Mouse (Mus musculus) ES-E14 (cell line): ENCODE measurements around the gene Tfdp1. TPM values are rescaled to one million over a fixed set of nuclear protein-coding genes. Genes with fewer than 3 reads are reported as not detected.
A peak's percentile ranks its signal among the peaks of the same experiment; 100 is the strongest.

Source experiments
- DNase-seq: peaks from one replicate; pipeline ENCODE4 v3.0.0-alpha.2; 2013; ENCODE audit warnings: low read depth, low spot score
- H3K27ac ChIP-seq: 2 replicates; pipeline ENCODE4 v1.5.1; 2012; ENCODE audit warnings: low read depth, mild to moderate bottlenecking, low read length, moderate library complexity, mixed read lengths; ENCODE audit not compliant: poor library complexity, insufficient read depth, severe bottlenecking
- H3K36me3 ChIP-seq: 2 replicates; pipeline ENCODE4 v1.6.1; 2012; ENCODE audit warnings: mild to moderate bottlenecking, low read length, moderate library complexity, mixed read lengths; ENCODE audit not compliant: control insufficient read depth, poor library complexity, insufficient read depth, severe bottlenecking
- H3K4me1 ChIP-seq, 2 experiments: fragments of 150-350 bp in 1 of 2; sonication (generic) in 1 of 2; 2 replicates each; pipeline ENCODE4 v1.6.1; 2012; ENCODE audit warnings: low read length in 2 of 2, mild to moderate bottlenecking in 1 of 2, mixed read lengths in 1 of 2; ENCODE audit not compliant: control insufficient read depth in 2 of 2, insufficient read depth in 2 of 2, poor library complexity in 1 of 2
- H3K4me3 ChIP-seq, 2 experiments: fragments of 150-350 bp in 1 of 2; sonication (generic) in 1 of 2; 2 replicates each; pipeline ENCODE4 v1.5.1; 2012; ENCODE audit warnings: low read length in 2 of 2, low read depth in 1 of 2, mild to moderate bottlenecking in 1 of 2, mixed read lengths in 1 of 2; ENCODE audit not compliant: insufficient read depth in 1 of 2, poor library complexity in 1 of 2, severe bottlenecking in 1 of 2
- H3K9ac ChIP-seq: 2 replicates; pipeline ENCODE4 v1.6.1; 2012; ENCODE audit warnings: low read depth, mild to moderate bottlenecking, low read length, mixed read lengths; ENCODE audit not compliant: poor library complexity, insufficient read depth, severe bottlenecking
- H3K9me3 ChIP-seq: fragments of 150-350 bp; sonication (generic); 2 replicates; pipeline ENCODE4 v1.6.1; 2012; ENCODE audit warnings: low read depth, mild to moderate bottlenecking, low read length; ENCODE audit not compliant: control insufficient read depth, insufficient read depth
- CHD2 ChIP-seq: IDR thresholded peaks from 2 replicates; pipeline ENCODE4 v1.6.1; 2014; ENCODE audit warnings: mild to moderate bottlenecking, low read depth, low read length, inconsistent platforms
- HCFC1 ChIP-seq: IDR thresholded peaks from 2 replicates; pipeline ENCODE4 v1.6.1; 2012; ENCODE audit warnings: low read length, inconsistent platforms, borderline replicate concordance; ENCODE audit not compliant: insufficient read depth
- MAFK ChIP-seq: IDR thresholded peaks from 2 replicates; pipeline ENCODE4 v1.6.1; 2014; ENCODE audit warnings: mild to moderate bottlenecking, low read depth, low read length, inconsistent platforms; ENCODE audit not compliant: insufficient read depth
- ZC3H11A ChIP-seq: IDR thresholded peaks from 2 replicates; pipeline ENCODE4 v1.6.1; 2012; ENCODE audit warnings: low read depth, mild to moderate bottlenecking, inconsistent platforms, low read length, borderline replicate concordance
- ZNF384 ChIP-seq: IDR thresholded peaks from 2 replicates; pipeline ENCODE4 v1.6.1; 2012; ENCODE audit warnings: low read depth, low read length, inconsistent platforms
- in situ Hi-C, 2 experiments: fragments of 600-800 bp; cut with MboI; formaldehyde crosslinking; loops; one replicate each; pipeline ENCODE4 v1.15.1; 2025; ENCODE audit warnings: low sequenced_read_pairs in 2 of 2, inconsistent platforms in 1 of 2; ENCODE audit not compliant: unreplicated experiment in 2 of 2
- total RNA-seq: library from RNA; depleted of rRNA; stranded (reverse); fragments of 300-350 nt; gene quantifications from 2 replicates; pipeline ENCODE4 v1.2.3, GENCODE M21; 2012

Tfdp1 gene
- total RNA-seq, 1 experiment = 110 TPM

DNA sequence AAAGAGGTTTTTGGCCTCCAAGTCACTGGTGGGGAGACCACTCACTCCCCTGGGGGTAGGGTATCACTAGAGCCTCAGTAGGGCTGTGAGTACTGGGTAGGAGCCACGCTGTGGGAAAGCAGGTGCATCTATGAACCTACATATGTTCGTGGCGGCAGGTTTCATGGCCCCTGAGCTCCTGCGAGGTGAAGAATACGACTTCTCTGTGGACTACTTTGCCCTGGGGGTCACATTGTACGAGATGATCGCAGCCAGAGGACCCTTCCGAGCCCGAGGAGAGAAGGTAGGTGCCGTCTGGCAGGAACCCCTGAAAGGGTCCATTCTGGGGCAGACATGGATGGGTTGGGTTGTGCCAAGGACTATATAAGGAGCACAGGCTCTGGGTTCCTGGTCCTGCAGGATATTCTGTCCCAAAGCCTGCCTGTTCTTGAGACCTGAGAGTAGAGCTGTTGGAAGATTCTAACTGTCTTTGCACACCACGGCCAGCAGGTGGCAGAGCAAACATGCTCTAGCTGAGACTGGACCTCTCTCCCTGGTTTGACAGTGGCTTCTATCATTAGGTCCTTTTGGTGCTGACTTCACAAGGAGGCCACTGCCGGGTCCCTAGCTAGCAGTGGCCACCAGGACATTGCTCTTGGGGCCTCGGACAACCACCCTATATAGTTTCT lies 74.5 kb downstream of the Tfdp1 start:
- peak; percentile 69; the same call in 1 of the 2 replicates for TF ChIP-seq ZC3H11A
- no peak for TF ChIP-seq MAFK
- no peak for TF ChIP-seq ZNF384
- TF ChIP-seq HCFC1 = no peak
- no peak for TF ChIP-seq CHD2
- peak; percentile 57 for DNase-seq
- no peak overlapping the region for H3K4me3 ChIP-seq
- H3K9me3 ChIP-seq = no peaks in the 10 kb centered on the region
- in situ Hi-C loops = loop anchor here in 1 of 2 experiments (25.0 kb wide), 1 partner anchor 349 kb away; the partner anchor contains the start of gene Cdc16
- no peak overlapping the region for H3K27ac ChIP-seq
- no peaks in the 10 kb centered on the region for H3K36me3 ChIP-seq
- H3K4me1 ChIP-seq = no peaks in the 10 kb centered on the region
- no peak overlapping the region for H3K9ac ChIP-seq

DNA sequence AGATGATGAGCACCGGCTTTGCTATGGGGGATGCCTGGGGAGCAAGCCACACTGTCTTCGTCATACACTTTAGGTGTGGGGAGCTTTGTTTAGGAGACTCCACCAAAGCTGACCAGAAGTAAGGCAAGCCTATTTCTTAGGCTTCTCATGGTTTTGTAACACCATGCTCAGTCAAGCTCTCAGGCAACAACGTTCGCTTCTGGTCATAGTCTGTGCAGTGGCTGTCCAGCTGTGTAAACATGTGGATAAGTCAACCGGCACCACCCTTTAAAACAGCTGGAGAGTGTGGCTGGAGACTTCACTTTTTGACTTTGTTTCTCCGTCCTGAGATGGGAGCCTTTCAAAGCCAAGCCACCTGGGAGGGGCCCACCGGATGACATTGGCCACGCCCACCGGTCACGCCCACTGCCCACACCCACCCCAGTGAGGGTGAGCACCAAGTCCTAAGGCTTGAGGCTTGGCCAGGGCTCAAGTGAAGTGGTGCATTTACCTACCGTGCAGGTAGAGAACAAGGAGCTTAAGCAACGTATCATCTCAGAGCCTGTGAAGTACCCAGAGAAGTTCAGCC lies 75.4 kb downstream of the Tfdp1 start:
- Histone ChIP-seq H3K4me1 (no peaks in the 10 kb centered on the region), H3K36me3 (no peaks in the 10 kb centered on the region), H3K9me3 (no peaks in the 10 kb centered on the region), H3K9ac (no peak overlapping the region), H3K4me3 (no peak overlapping the region), H3K27ac (no peak overlapping the region)
- in situ Hi-C loops = loop anchor here in 1 of 2 experiments (25.0 kb wide), 1 partner anchor 348 kb away; the partner anchor contains the start of gene Cdc16
- DNase-seq = no peak
- TF ChIP-seq HCFC1 (no peak), ZNF384 (no peak), MAFK (no peak), ZC3H11A (no peak), CHD2 (no peak)

DNA sequence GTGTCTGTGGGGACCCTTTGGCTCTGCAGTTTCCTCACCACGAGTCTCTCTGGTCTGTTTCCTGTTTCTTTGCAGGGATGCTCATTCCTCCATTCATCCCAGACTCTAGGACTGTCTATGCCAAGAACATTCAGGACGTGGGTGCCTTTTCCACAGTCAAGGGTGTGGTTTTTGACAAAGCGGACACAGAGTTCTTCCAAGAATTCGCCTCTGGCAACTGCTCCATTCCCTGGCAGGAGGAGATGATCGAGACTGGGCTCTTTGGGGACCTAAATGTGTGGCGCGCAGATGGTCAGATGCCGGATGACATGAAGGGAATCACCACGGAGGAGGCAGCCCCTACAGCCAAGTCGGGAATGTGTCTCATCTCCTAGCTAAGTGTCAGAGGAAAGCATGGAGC lies 77.3 kb downstream of the Tfdp1 start:
- H3K27ac ChIP-seq = no peak overlapping the region
- H3K9ac ChIP-seq = no peak overlapping the region
- H3K9me3 ChIP-seq = no peaks in the 10 kb centered on the region
- H3K4me3 ChIP-seq = no peak overlapping the region
- in situ Hi-C loops = loop anchor here (5.0 to 25.0 kb wide), 2 partner anchors 336 to 346 kb away; partner anchors contain the start of gene Cdc16 (in 1 of the 2)
- no peaks in the 10 kb centered on the region for H3K4me1 ChIP-seq
- DNase-seq = no peak
- TF ChIP-seq ZC3H11A = no peak
- TF ChIP-seq HCFC1 = no peak
- TF ChIP-seq MAFK = no peak
- no peak for TF ChIP-seq ZNF384
- TF ChIP-seq CHD2 = no peak
- no peaks in the 10 kb centered on the region for H3K36me3 ChIP-seq

DNA sequence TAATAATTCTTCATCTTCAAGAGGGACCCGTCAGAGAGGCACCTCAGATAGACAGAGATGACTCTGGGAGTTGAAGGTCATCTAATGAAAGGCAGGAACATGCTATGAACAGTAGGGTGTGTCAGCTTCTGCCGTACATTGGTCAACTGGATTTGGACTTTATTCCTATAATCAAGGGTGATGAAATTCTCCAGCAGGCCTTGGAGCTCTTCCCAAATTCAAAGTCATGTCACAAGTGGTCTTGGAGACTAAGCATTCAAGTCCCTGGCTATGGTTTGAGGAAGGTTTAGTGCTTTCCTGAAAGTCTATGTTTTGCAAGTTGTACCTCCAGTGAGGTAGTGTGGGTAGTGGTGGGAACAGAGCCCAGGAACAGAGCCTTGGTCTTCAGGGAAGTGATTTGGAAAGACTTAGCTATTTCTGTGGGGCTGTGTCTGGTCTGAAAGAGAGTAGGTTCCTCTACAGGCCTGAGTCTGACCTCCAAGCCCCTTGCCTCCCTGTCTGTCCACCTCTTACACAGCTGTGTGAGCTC lies 80.6 kb downstream of the Tfdp1 start:
- Histone ChIP-seq H3K36me3 (no peaks in the 10 kb centered on the region), H3K9ac (no peak overlapping the region), H3K9me3 (no peaks in the 10 kb centered on the region), H3K4me1 (no peaks in the 10 kb centered on the region), H3K4me3 (no peak overlapping the region), H3K27ac (no peak overlapping the region)
- DNase-seq = no peak
- in situ Hi-C loops = loop anchor here (5.0 to 25.0 kb wide), 2 partner anchors 333 to 343 kb away; partner anchors contain the start of gene Cdc16 (in 1 of the 2)
- no peak for TF ChIP-seq MAFK
- no peak for TF ChIP-seq CHD2
- no peak for TF ChIP-seq HCFC1
- no peak for TF ChIP-seq ZNF384
- TF ChIP-seq ZC3H11A = no peak
